Mouse (Mus musculus) spleen, adult 2 months (tissue): ENCODE data around the gene Trip6. TPM values are rescaled to one million over a fixed set of nuclear protein-coding genes. Genes with fewer than 3 reads are reported as not detected.

Source experiments
- DNase-seq, 2 experiments: peaks; one replicate each; pipeline versions ENCODE4 v3.0.0 to v3.0.0-alpha.2; 2012 to 2021; ENCODE audit warnings: low spot score in 2 of 2, low read depth in 1 of 2
- H3K27ac ChIP-seq: fragments of 200-500 bp; 2 replicates; pipeline ENCODE4 v1.5.1; 2012; ENCODE audit warnings: low read length, inconsistent platforms; ENCODE audit not compliant: insufficient read depth
- H3K27me3 ChIP-seq: fragments of 200-500 bp; 2 replicates; pipeline ENCODE4 v1.6.1; 2012; ENCODE audit warnings: mild to moderate bottlenecking, moderate library complexity, low read length, inconsistent platforms; ENCODE audit not compliant: control insufficient read depth, insufficient read depth
- H3K36me3 ChIP-seq: fragments of 200-500 bp; 2 replicates; pipeline ENCODE4 v1.6.1; 2012; ENCODE audit warnings: mild to moderate bottlenecking, low read length, inconsistent platforms; ENCODE audit not compliant: control insufficient read depth, insufficient read depth
- H3K4me1 ChIP-seq: fragments of 200-500 bp; 2 replicates; pipeline ENCODE4 v1.6.1; 2011; ENCODE audit warnings: inconsistent platforms; ENCODE audit not compliant: control insufficient read depth, insufficient read depth, insufficient read length
- H3K4me3 ChIP-seq: fragments of 200-500 bp; 2 replicates; pipeline ENCODE4 v1.5.1; 2011; ENCODE audit warnings: mild to moderate bottlenecking, inconsistent platforms; ENCODE audit not compliant: insufficient read depth, insufficient read length; ENCODE audit errors: extremely low read depth
- CTCF ChIP-seq: fragments of 200-500 bp; IDR thresholded peaks from 2 replicates; pipeline ENCODE4 v1.5.1; 2011; ENCODE audit warnings: mild to moderate bottlenecking, inconsistent platforms; ENCODE audit not compliant: insufficient read depth, insufficient read length, insufficient replicate concordance; ENCODE audit errors: extremely low read depth
- POLR2A ChIP-seq: fragments of 200-500 bp; IDR thresholded peaks from 2 replicates; pipeline ENCODE4 v1.6.1; 2011; ENCODE audit warnings: low read depth, low read length, inconsistent platforms
- WGBS: fragments of 180-500 bp; shearing (Covaris S2); methylation state at CpG from one replicate; pipeline ENCODE4 v1.1.7; 2018; 5-methylcytosine and 5-hydroxymethylcytosine counted together
- polyA plus RNA-seq: library from polyadenylated mRNA; depleted of rRNA; stranded (reverse); fragments of >200 nt; gene quantifications from 2 replicates; pipeline ENCODE4 v1.2.3, GENCODE M21; 2012; rRNA removed

Gene Trip6
- polyA plus RNA-seq, 1 experiment, result 19.8 TPM

GRCm38 (mm10) chr5:137268131-137268910 is 45.9 kb downstream of the Trip6 start:
- WGBS, result 3% methylated on average over 17 of the region's 18 CpGs
- H3K4me1 ChIP-seq, result peaks cover 7% of the 10 kb centered on the region; the same call in 1 of the 2 replicates
- H3K27me3 ChIP-seq, result no peaks in the 10 kb centered on the region
- TF ChIP-seq POLR2A (no peak), CTCF (no peak)
- peak overlapping the region; percentile 41 for H3K4me3 ChIP-seq
- DNase-seq, result peak in 1 of 2 experiments; percentile 53
- H3K27ac ChIP-seq, result 0 out of 2 replicates have a peak overlapping the region, but pooled peaks have one; percentile 4
- H3K36me3 ChIP-seq, result no peaks in the 10 kb centered on the region

DNA sequence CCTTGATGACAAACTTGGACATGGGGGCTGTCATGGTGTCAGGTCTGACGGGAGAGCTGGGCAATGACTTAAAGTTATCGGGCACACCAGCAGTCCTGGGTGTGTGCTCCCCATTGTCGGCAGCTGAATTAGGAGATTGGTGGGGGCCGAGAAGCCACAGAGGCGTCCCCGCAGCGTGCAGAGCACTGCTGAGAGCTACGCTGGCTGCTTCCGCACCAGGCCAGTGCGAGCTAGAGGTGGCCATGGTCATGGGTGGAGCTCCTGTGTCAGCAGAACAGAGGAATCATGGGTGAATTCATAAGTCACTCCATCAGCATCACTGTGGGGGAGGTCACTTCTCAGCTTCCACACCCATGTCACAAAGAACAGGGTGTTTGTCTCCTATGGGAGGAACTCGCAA is 49.4 kb downstream of the Trip6 start:
- peaks cover 7% of the 10 kb centered on the region; the same call in 1 of the 2 replicates for H3K4me1 ChIP-seq
- DNase-seq, result no peak
- TF ChIP-seq CTCF, result no peak
- no peak for TF ChIP-seq POLR2A
- H3K4me3 ChIP-seq, result no peak overlapping the region
- H3K27ac ChIP-seq, result no peak overlapping the region
- WGBS, result 81% methylated on average over 11 of the region's 11 CpGs
- H3K36me3 ChIP-seq, result no peaks in the 10 kb centered on the region
- H3K27me3 ChIP-seq, result no peaks in the 10 kb centered on the region

DNA sequence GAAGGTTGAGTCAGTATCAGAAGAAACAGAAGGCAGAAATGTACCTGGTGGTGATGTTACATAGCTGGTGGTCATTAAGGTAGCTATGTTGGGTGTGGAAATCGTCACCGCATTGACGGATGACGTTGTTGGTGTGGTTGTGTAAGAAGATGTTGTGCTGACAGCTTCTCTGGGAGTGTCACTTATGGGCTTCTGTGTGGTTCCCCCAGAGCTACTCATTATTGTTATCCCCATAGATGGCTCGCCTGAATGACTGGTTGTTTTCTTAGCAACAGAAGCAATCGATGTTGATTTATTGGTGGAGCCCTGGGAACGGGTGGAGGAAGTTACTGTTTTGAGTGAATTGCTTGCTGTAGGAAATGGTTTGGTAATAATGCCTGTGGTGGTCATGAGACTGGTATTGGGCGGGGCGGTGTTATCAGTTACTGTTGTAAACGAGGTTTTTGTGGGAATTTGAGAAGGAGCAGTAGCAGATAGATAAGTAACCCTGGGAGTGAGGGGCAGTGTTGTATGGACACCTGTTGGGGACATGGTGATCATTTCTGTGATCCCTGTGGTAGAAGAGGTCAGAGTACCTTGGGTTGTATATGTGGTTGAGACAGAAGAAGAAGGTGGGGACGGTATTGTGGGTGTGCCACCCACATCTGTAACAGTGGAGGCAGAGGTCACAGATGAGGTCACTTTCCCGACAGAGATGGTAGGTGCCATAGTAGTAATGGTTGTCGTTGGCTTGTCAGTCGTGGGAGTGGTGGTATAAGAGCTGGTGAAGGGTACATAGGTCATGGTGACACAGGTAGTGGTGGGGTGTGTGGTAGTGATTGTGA is 50.1 kb downstream of the Trip6 start:
- DNase-seq, result no peak
- no peak overlapping the region for H3K27ac ChIP-seq
- no peaks in the 10 kb centered on the region for H3K36me3 ChIP-seq
- H3K4me3 ChIP-seq, result no peak overlapping the region
- 59% methylated on average over 14 of the region's 14 CpGs for WGBS
- no peaks in the 10 kb centered on the region for H3K27me3 ChIP-seq
- peaks cover 7% of the 10 kb centered on the region; the same call in 1 of the 2 replicates for H3K4me1 ChIP-seq
- TF ChIP-seq POLR2A (no peak), CTCF (no peak)

Other genes with a start within 250 kb of the Trip6 start
- gene Serpine1, start 242.1 kb downstream of the Trip6 start, polyA plus RNA-seq, result 1.6 and 2.1 TPM in 2 replicates
- gene Trim56, start 198.2 kb downstream of the Trip6 start, polyA plus RNA-seq, result 26.6 and 28.6 TPM in 2 replicates
- 0.07 TPM in 1 of 2 replicates, not detected in the other for gene Muc3, start 165.1 kb downstream of the Trip6 start, polyA plus RNA-seq
- 2.6 and 4.0 TPM in 2 replicates for gene Muc3a, start 102.0 kb downstream of the Trip6 start, polyA plus RNA-seq
- 23.1 and 24.1 TPM in 2 replicates for gene Ache, start 26.9 kb downstream of the Trip6 start, polyA plus RNA-seq
- 10.3 and 11.1 TPM in 2 replicates for gene Ufsp1, start 19.8 kb downstream of the Trip6 start, polyA plus RNA-seq
- gene Srrt, start 6.7 kb downstream of the Trip6 start, polyA plus RNA-seq, result 172 and 175 TPM in 2 replicates
- 25.8 and 29.7 TPM in 2 replicates for gene Slc12a9, start 19.2 kb upstream of the Trip6 start, polyA plus RNA-seq
- gene Ephb4, start 35.7 kb upstream of the Trip6 start, polyA plus RNA-seq, result 13.5 and 14.8 TPM in 2 replicates
- 0.02 and 0.06 TPM in 2 replicates for gene Zan, start 162.7 kb upstream of the Trip6 start, polyA plus RNA-seq
- gene Pop7, start 188.1 kb upstream of the Trip6 start, polyA plus RNA-seq, result 26.6 and 40.1 TPM in 2 replicates
- gene Gigyf1, start 204.1 kb upstream of the Trip6 start, polyA plus RNA-seq, result 40.3 and 49.8 TPM in 2 replicates
- gene Epo, start 218.8 kb upstream of the Trip6 start, polyA plus RNA-seq, result not detected in 2 replicates
- gene Gnb2, start 219.1 kb upstream of the Trip6 start, polyA plus RNA-seq, result 762 and 932 TPM in 2 replicates
- gene Actl6b, start 239.1 kb upstream of the Trip6 start, polyA plus RNA-seq, result not detected in 2 replicates